Mouse (Mus musculus): ENCODE measurements around the gene Rimkla. TPM values are rescaled to one million over a fixed set of nuclear protein-coding genes. Genes with fewer than 3 reads are reported as not detected.

Gene Rimkla
- total RNA-seq, 1 experiment from 2014 or later: not detected

DNA sequence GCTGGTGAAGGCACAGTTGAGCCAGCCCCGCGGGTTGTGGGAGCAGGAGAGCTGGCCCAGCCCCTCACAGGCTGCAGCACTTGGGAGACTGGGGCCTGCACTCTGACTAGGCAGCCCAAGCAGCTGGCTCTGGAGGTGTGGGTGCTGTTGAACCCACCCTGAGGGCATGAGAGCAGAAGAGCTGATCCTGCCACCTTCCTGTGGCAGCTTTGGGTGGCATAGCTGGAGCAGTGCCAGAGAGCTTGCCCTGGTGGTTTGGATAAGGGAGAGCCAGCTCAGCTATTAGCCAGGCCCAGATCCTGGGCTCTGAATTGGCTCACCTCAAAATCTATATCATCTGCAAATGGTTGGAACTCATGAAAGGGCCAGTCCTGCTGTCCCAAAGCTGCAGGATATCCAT lies 64.7 kb downstream of the Rimkla start:
- ATAC-seq (replicated peaks; ENCODE audit: insufficient number of reproducible peaks, low FRiP score, low TSS enrichment, poor library complexity, severe bottlenecking): no peak

DNA sequence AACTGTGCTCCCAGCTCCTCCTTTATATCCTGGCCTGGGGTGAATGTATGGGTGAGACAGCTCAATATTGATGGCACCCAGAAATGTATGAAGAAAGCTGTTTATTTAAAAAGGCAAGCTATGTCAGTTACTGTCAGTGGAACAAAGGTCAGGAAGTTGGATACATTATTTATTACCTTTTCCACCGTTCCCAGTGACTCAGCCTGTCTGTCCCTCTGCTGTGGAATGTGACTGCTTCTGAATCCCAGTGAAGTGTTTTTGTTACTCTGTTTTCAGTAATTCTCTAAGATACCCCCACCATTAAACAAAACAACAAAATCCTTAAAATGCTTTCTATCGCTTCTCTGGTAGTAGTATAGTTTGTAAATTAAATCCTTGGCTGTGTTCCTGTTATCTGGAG lies 66.8 kb downstream of the Rimkla start:
- ATAC-seq (replicated peaks; ENCODE audit: insufficient number of reproducible peaks, low FRiP score, low TSS enrichment, poor library complexity, severe bottlenecking): no peak

DNA sequence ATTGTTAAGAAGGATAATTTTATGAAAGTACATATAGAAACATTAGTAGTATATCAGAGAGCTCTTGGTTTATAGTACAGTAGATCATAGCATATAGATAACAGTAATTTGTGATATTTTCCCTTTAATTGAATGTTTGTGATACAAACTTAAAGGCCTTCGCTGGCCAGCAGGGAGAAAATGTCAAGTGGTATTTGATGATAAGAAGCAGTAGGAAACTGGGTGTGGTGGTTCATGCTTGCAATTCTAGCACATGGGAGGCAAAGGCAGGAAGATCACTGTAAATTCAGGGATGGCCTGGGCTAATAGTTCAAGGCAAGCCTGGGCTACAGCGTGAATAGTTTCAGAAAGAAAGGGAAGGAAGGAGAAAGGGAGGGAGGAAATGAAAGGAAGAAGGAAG lies 67.4 kb downstream of the Rimkla start:
- ATAC-seq (replicated peaks; ENCODE audit: insufficient number of reproducible peaks, low FRiP score, low TSS enrichment, poor library complexity, severe bottlenecking): no peak

DNA sequence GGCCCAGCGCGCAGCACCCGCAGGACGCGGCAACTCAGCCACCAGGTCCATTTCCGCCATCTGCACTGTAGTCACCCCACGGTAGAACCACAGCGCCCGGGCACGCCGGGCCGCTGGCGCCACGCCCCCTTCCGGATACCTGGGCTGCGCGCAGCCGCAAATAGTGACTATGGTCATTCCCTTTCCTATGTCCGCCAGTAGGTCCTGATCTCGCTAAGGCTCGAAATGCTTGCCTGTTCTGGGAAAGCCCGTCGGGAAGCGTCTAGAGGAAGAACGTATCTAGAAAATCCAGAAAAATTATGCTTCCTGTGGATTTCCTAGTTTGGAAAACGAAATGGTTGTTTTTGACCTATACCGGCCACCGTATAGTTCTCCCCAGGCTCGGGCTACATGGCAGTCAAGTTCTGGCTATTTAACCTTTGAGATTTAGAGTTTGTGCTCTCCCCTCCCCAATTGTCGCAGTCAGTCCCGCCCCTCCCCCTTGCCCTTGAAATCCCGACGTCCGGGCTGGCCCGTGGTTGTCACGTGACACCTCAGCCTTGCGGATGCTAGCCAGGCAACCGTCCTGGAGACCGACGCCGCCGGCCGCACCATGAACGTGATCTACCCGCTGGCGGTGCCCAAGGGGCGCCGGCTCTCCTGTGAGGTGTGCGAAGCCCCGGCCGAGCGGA lies 70.0 kb downstream of the Rimkla start, which contains the start of the genes Ppcs and Zmynd12:
TSS of gene Ppcs (minus strand) at position 127 of the 671 bp plus-strand sequence.
TSS of gene Zmynd12 (plus strand) at position 521 of the 671 bp plus-strand sequence.
- peak; percentile 79 for ATAC-seq (replicated peaks; ENCODE audit: insufficient number of reproducible peaks, low FRiP score, low TSS enrichment, poor library complexity, severe bottlenecking)

DNA sequence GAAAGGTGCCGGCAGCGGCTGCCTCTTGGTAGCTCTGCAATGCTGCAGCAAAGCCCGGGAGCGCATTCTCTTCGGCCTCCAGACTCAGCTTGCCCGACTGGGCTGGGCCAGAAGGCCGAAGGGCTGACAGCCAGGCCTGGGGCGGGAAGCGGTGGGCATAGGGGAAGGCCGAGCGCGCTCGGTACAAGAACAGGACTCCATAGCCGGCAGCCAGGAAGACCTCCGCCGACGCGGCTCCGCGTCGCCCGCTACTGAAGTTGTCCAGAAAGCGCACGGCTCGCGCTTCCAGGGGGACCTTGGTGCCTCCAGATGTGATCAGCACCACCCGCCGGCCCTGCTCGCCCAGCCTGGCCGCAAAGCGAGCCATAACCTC lies 70.5 kb downstream of the Rimkla start:
- ATAC-seq (replicated peaks; ENCODE audit: insufficient number of reproducible peaks, low FRiP score, low TSS enrichment, poor library complexity, severe bottlenecking): peak; percentile 34; the same call in 1 of the 2 replicates

DNA sequence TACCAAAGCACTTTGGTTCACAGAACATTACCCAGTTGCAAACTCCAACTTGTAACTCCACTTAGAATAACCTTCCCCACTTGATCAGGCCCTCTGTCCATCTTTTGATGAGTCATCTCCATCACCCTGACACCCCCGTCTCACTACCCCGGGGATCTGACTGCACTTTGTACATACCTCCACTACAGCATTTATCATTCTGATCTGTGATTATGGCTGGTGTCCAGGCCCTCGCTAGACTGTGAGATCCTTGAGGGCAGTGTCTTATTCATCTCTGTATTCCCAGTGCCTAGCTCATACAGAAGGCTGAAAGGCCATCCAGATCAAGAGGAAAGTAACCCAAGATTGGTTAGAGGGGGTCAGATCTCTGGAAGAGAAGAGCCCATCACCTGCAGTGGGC lies 71.2 kb downstream of the Rimkla start:
- no peak for ATAC-seq (replicated peaks; ENCODE audit: insufficient number of reproducible peaks, low FRiP score, low TSS enrichment, poor library complexity, severe bottlenecking)

DNA sequence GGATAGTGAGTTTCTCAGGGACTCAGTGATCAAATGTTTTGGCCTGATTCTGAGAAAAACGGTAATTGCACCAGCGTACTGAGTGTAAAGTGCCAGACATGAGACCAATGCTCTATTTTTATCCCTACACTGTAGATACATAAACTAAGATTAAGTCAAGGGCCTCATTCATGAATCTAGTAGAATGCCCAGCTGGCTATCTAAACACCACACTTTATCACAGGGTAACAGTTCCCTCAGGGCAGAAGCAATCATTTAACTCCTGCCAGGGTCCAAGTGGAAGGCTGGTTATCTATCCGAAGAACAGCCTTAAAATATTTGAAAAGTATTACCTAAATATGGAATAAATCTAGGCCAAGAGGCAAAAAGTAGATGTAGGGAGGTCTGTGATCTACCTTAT lies 74.5 kb downstream of the Rimkla start:
- no peak for ATAC-seq (replicated peaks; ENCODE audit: insufficient number of reproducible peaks, low FRiP score, low TSS enrichment, poor library complexity, severe bottlenecking)

DNA sequence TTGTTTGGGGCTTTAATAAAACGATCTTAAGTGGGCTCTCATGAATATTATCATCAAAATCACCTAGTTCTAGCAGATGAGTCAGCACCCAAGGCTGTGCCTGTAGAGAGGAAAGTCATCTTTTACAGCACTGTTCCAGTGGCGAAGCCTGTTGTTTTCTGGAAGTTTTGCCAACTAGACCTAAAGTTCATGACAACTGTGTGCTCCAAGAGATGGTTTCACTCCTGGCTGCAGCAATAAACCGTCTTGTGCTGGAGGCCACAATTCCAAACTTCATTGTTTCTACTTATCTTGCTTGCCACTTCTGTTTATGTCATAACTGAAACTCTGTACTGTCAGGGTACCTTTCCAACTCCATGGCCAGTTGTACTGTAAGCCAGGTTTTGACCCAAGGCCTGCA lies 75.2 kb downstream of the Rimkla start:
- no peak for ATAC-seq (replicated peaks; ENCODE audit: insufficient number of reproducible peaks, low FRiP score, low TSS enrichment, poor library complexity, severe bottlenecking)

Other genes with a start within 250 kb of the Rimkla start
- not detected in 3 replicates for gene Cldn19, start 237.2 kb downstream of the Rimkla start, total RNA-seq (2017)
- 567 to 614 TPM (median 607 TPM) in 3 replicates for gene Ybx1, start 198.0 kb downstream of the Rimkla start, total RNA-seq (2017)
- gene Ppih, start 172.1 kb downstream of the Rimkla start, total RNA-seq (2017): 35.8 to 75.4 TPM (median 39.9 TPM) in 3 replicates
- 0.32 to 4.8 TPM in 2 of 3 replicates, not detected in the other for gene Ccdc30, start 77.1 kb downstream of the Rimkla start, total RNA-seq (2017)
- 6.3 to 20.1 TPM (median 8.1 TPM) in 3 replicates for gene Ppcs, start 70.2 kb downstream of the Rimkla start, total RNA-seq (2017)
- gene Zmynd12, start 69.8 kb downstream of the Rimkla start, total RNA-seq (2017): not detected in 3 replicates
- gene Foxj3, start 44.4 kb upstream of the Rimkla start, total RNA-seq (2017): 34.3 to 61.1 TPM (median 35.8 TPM) in 3 replicates
- 0.29 to 8.2 TPM (median 5.1 TPM) in 3 replicates for gene Frg2f1, start 46.9 kb upstream of the Rimkla start, total RNA-seq (2017)
- 1.2 TPM in 1 of 3 replicates, not detected in the others for gene Guca2a, start 145.1 kb upstream of the Rimkla start, total RNA-seq (2017)
- gene Guca2b, start 166.3 kb upstream of the Rimkla start, total RNA-seq (2017): not detected in 3 replicates
- gene Hivep3, start 241.2 kb upstream of the Rimkla start, total RNA-seq (2017): 3.1 to 14.0 TPM (median 4.5 TPM) in 3 replicates

Measured in monocyte, adult 5-6 weeks (primary cell).